Mouse (Mus musculus): ENCODE data around the gene D930048N14Rik. TPM values are rescaled to one million over a fixed set of nuclear protein-coding genes. Genes with fewer than 3 reads are reported as not detected.

Gene D930048N14Rik
- polyA plus RNA-seq, 1 experiment from 2014 or later = 1.0 TPM

GRCm38 (mm10) chr11:51706451-51706850 lies 55.7 kb downstream of the D930048N14Rik start:
- 92% methylated on average over 10 of the region's 10 CpGs for WGBS
- Histone ChIP-seq H3K4me1 (replicated peaks) (no peaks in the 10 kb centered on the region), H3K9ac (no peak overlapping the region), H3K9me3 (replicated peaks) (no peaks in the 10 kb centered on the region), H3K27me3 (replicated peaks) (no peaks in the 10 kb centered on the region), H3K4me3 (no peak overlapping the region), H3K36me3 (peaks cover 84% of the 10 kb centered on the region), H3K27ac (ENCODE audit: poor library complexity, severe bottlenecking) (no peak overlapping the region), H3K4me2 (no peak overlapping the region)
- no peak for ATAC-seq (ENCODE audit: insufficient number of reproducible peaks, low FRiP score)

- WGBS = 71% methylated on average over 13 of the region's 13 CpGs
- Histone ChIP-seq H3K4me2 (no peak overlapping the region), H3K4me1 (replicated peaks) (no peaks in the 10 kb centered on the region), H3K27ac (ENCODE audit: poor library complexity, severe bottlenecking) (no peak overlapping the region), H3K27me3 (replicated peaks) (no peaks in the 10 kb centered on the region), H3K4me3 (no peak overlapping the region), H3K36me3 (peaks cover 83% of the 10 kb centered on the region), H3K9ac (no peak overlapping the region), H3K9me3 (replicated peaks) (no peaks in the 10 kb centered on the region)
- ATAC-seq (ENCODE audit: insufficient number of reproducible peaks, low FRiP score) = no peak
Measured at GRCm38 (mm10) chr11:51707080-51707479, 56.3 kb downstream of the D930048N14Rik start.

Other genes starting within 250 kb of the D930048N14Rik start
- gene Phykpl, start 66.2 kb upstream of the D930048N14Rik start, polyA plus RNA-seq (2016; fragmentation: Nextera tagmentation; extraction: Ambion mirVana) = 15.1 and 16.9 TPM in 2 replicates
- gene Hnrnpab, start 44.1 kb upstream of the D930048N14Rik start, polyA plus RNA-seq (2016; fragmentation: Nextera tagmentation; extraction: Ambion mirVana) = 428 and 457 TPM in 2 replicates
- gene Nhp2, start 31.2 kb upstream of the D930048N14Rik start, polyA plus RNA-seq (2016; fragmentation: Nextera tagmentation; extraction: Ambion mirVana) = 89.6 and 91.9 TPM in 2 replicates
- gene Rmnd5b, start 15.1 kb upstream of the D930048N14Rik start, polyA plus RNA-seq (2016; fragmentation: Nextera tagmentation; extraction: Ambion mirVana) = 27.9 and 28.5 TPM in 2 replicates
- 7.8 and 8.4 TPM in 2 replicates for gene N4bp3, start 112 bp upstream of the D930048N14Rik start, polyA plus RNA-seq (2016; fragmentation: Nextera tagmentation; extraction: Ambion mirVana)
- 68.1 and 69.7 TPM in 2 replicates for gene 0610009B22Rik, start 37.9 kb downstream of the D930048N14Rik start, polyA plus RNA-seq (2016; fragmentation: Nextera tagmentation; extraction: Ambion mirVana)
- gene Sec24a, start 112.7 kb downstream of the D930048N14Rik start, polyA plus RNA-seq (2016; fragmentation: Nextera tagmentation; extraction: Ambion mirVana) = 14.6 and 15.2 TPM in 2 replicates
- 123 and 127 TPM in 2 replicates for gene Sar1b, start 112.7 kb downstream of the D930048N14Rik start, polyA plus RNA-seq (2016; fragmentation: Nextera tagmentation; extraction: Ambion mirVana)
- 0.57 and 0.81 TPM in 2 replicates for gene Jade2, start 206.7 kb downstream of the D930048N14Rik start, polyA plus RNA-seq (2016; fragmentation: Nextera tagmentation; extraction: Ambion mirVana)

Data from heart, embryonic 12.5 days (tissue).